Comparison of ENCODE assay signal across 41 mouse cellular contexts in the genomic region with DNA sequence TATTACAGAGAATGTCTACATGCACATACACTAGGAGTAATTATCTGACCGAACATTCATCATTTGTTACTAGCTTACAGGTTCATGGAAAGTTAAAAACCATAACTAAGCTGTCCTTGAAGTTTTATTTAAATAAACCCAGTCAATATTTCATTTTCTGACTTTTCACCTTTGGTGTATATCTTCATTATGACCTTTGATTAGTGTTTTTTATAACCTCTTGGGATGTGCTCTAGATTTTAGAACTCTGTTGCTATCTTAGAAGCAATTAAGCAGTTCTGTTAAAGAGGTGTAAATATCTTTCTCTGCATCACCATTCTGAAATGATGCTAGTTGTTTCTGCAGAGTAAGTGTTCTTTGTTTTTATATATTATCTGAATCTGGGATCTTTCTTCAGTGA. TPM values are rescaled to one million over a fixed set of nuclear protein-coding genes. Genes with fewer than 3 reads are reported as not detected.
"Had no signal": no experiment of that assay in that cellular context is flagged by ENCODE, and none has a peak within 500 bp of the region (broad histone marks: within the 10 kb centered on the region; RNA-seq: fewer than 3 reads in every experiment).

Spata9 (plus strand) TSS at position 301 of the 400 bp plus-strand sequence.

- DNase-seq: heart, postnatal 10 days; heart, postnatal 14 days; heart, postnatal 36 days; heart, postnatal 4 days; kidney, adult 11 months; kidney, adult 18-20 months; kidney, adult 2 months; kidney, adult 8-10 months; kidney, adult 9 months; kidney, postnatal 10 days; kidney, postnatal 14 days; kidney, postnatal 25 days; kidney, postnatal 36 days; kidney, postnatal 4 days; layer of hippocampus, adult 9-11 months; layer of hippocampus, postnatal 36 days had no signal

- H3K9me3 ChIP-seq: heart, embryonic 10.5 days; heart, embryonic 12.5 days; heart, embryonic 15.5 days; hindbrain, embryonic 12.5 days; hindbrain, embryonic 13.5 days; hindbrain, embryonic 15.5 days; intestine, embryonic 15.5 days had no signal

- H3K27me3 ChIP-seq: heart, embryonic 12.5 days; heart, embryonic 13.5 days; heart, embryonic 15.5 days; hindbrain, embryonic 12.5 days; hindbrain, embryonic 13.5 days; hindbrain, embryonic 15.5 days; intestine, embryonic 15.5 days; kidney, embryonic 15.5 days had no signal

- H3K4me3 ChIP-seq: heart, embryonic 10.5 days; heart, embryonic 12.5 days; heart, embryonic 13.5 days; heart, embryonic 15.5 days; hindbrain, embryonic 10.5 days; hindbrain, embryonic 12.5 days; hindbrain, embryonic 13.5 days; hindbrain, embryonic 15.5 days; intestine, embryonic 15.5 days; kidney, embryonic 15.5 days; layer of hippocampus, adult 2 months had no signal

- H3K4me1 ChIP-seq: heart, embryonic 10.5 days; heart, embryonic 12.5 days; heart, embryonic 13.5 days; heart, embryonic 15.5 days; hindbrain, embryonic 10.5 days; hindbrain, embryonic 12.5 days; hindbrain, embryonic 13.5 days; hindbrain, embryonic 15.5 days; intestine, embryonic 15.5 days; kidney, embryonic 15.5 days had no signal

- H3K36me3 ChIP-seq: heart, embryonic 10.5 days; heart, embryonic 12.5 days; heart, embryonic 13.5 days; heart, embryonic 15.5 days; hindbrain, embryonic 10.5 days; hindbrain, embryonic 12.5 days; hindbrain, embryonic 13.5 days; hindbrain, embryonic 15.5 days; intestine, embryonic 15.5 days; kidney, embryonic 15.5 days had no signal

- H3K27ac ChIP-seq: heart, embryonic 10.5 days; heart, embryonic 13.5 days; heart, embryonic 15.5 days; hindbrain, embryonic 10.5 days; hindbrain, embryonic 12.5 days; hindbrain, embryonic 13.5 days; hindbrain, embryonic 14.5 days; hindbrain, embryonic 15.5 days; hindbrain, postnatal 0 days; intestine, embryonic 15.5 days; kidney, embryonic 15.5 days; kidney, postnatal 0 days; layer of hippocampus, adult 2 months had no signal

- ATAC-seq: hindbrain, embryonic 16.5 days; hindbrain, postnatal 0 days; inflammation-experienced regulatory T-cells, adult 6 months; intestine, embryonic 15.5 days; intestine, embryonic 16.5 days; intestine, postnatal 0 days had no signal

RNA-seq across cellular contexts. Expression of gene Spata9, which starts in this region (rescaled TPM):
- total RNA-seq: heart, adult 8-10 months; heart, postnatal 10 days; heart, postnatal 14 days; heart, postnatal 25 days; heart, postnatal 36 days; hematopoietic stem cell, adult 5-6 weeks; layer of hippocampus, adult 18-20 months; layer of hippocampus, adult 8-10 months; layer of hippocampus, postnatal 25 days; layer of hippocampus, postnatal 36 days had no signal
- polyA plus RNA-seq: inflammation-experienced regulatory T-cells, adult 6 months; kidney, adult 2 months; large intestine, adult 2 months had no signal
